Mouse (Mus musculus): ENCODE results near the gene Rab8b. TPM values are rescaled to one million over a fixed set of nuclear protein-coding genes. Genes with fewer than 3 reads are reported as not detected.

Rab8b gene
- polyA plus RNA-seq (2017; shearing (Covaris generic)) = 100 to 1,000 TPM; 157 to 180 TPM

- peak; percentile 77 for ATAC-seq
These were observed at the start of gene Rab8b for GRCm38 (mm10) chr9:66919382-66919971. Gene Rab8b, minus strand, starts transcription at chr9:66919687.

GRCm38 (mm10) chr9:66967492-66967891, 48.0 kb upstream of the Rab8b start:
- ATAC-seq = no peak

- ATAC-seq = no peak
These were observed 42.0 kb upstream of the Rab8b start for GRCm38 (mm10) chr9:66961478-66961877.

- no peak for ATAC-seq
These were observed 38.0 kb upstream of the Rab8b start for GRCm38 (mm10) chr9:66957451-66957850.

- ATAC-seq = no peak
These were observed 33.4 kb upstream of the Rab8b start for GRCm38 (mm10) chr9:66952886-66953285.

- ATAC-seq = no peak
These were observed 32.8 kb upstream of the Rab8b start for GRCm38 (mm10) chr9:66952321-66952720.

GRCm38 (mm10) chr9:66948536-66948935, 29.0 kb upstream of the Rab8b start:
- no peak for ATAC-seq

GRCm38 (mm10) chr9:66945647-66946641, 26.5 kb upstream of the Rab8b start, which contains the start of gene Rps27l:
Gene Rps27l, plus strand, starts transcription at chr9:66946086.
- peak; percentile 92 for ATAC-seq

GRCm38 (mm10) chr9:66945161-66945560, 25.7 kb upstream of the Rab8b start:
- ATAC-seq = no peak

- ATAC-seq = peak; percentile 63
These were observed 19.3 kb upstream of the Rab8b start for GRCm38 (mm10) chr9:66938836-66939235.

GRCm38 (mm10) chr9:66937507-66937906, 18.0 kb upstream of the Rab8b start:
- ATAC-seq = no peak

GRCm38 (mm10) chr9:66933869-66934808, 14.7 kb upstream of the Rab8b start:
- no peak for ATAC-seq

- no peak for ATAC-seq
These were observed 10.9 kb upstream of the Rab8b start for GRCm38 (mm10) chr9:66930351-66930750.

GRCm38 (mm10) chr9:66927696-66928402, 8.4 kb upstream of the Rab8b start:
- no peak for ATAC-seq

GRCm38 (mm10) chr9:66925853-66926252, 6.4 kb upstream of the Rab8b start:
- ATAC-seq = no peak

- ATAC-seq = no peak
These were observed 2.6 kb upstream of the Rab8b start for GRCm38 (mm10) chr9:66922076-66922475.

- ATAC-seq = no peak
These were observed 1.2 kb upstream of the Rab8b start for GRCm38 (mm10) chr9:66920488-66921279.

GRCm38 (mm10) chr9:66919981-66920380, 494 bp upstream of the Rab8b start:
- no peak for ATAC-seq

- ATAC-seq = no peak
These were observed 686 bp downstream of the Rab8b start for GRCm38 (mm10) chr9:66918672-66919330.

- ATAC-seq = no peak
These were observed 1.6 kb downstream of the Rab8b start for GRCm38 (mm10) chr9:66917892-66918255.
